Mouse (Mus musculus): Measurements from ENCODE around the gene Pias1. TPM values are rescaled to one million over a fixed set of nuclear protein-coding genes. Genes with fewer than 3 reads are reported as not detected.
A peak's percentile ranks its signal among the peaks of the same experiment; 100 is the strongest.

Gene Pias1
- total RNA-seq (2014; rRNA removed) = 30.5 and 37.2 TPM in 2 replicates
- 48.7 and 51.4 TPM in 2 replicates for polyA plus RNA-seq (2015; fragmentation: Nextera tagmentation; extraction: Ambion mirVana)

GRCm38 (mm10) chr9:62987824-62988223, at the start of gene Pias1:
Pias1 (minus strand) TSS chr9:62987924.
- Histone ChIP-seq H3K27ac (no peak within 1 kb of the TSS), H3K9ac (replicated peaks; ENCODE audit: low read length) (no peak within 1 kb of the TSS), H3K27me3 (ENCODE audit: insufficient read depth, low read length) (no peaks in the 10 kb centered on the region), H3K9me3 (ENCODE audit: low read length) (no peaks in the 10 kb centered on the region), H3K4me1 (ENCODE audit: insufficient read depth, low read length) (no peaks in the 10 kb centered on the region), H3K4me3 (ENCODE audit: low read length) (no peak within 1 kb of the TSS), H3K4me2 (ENCODE audit: low read depth, low read length) (no peak within 1 kb of the TSS), H3K36me3 (ENCODE audit: insufficient read depth, low read length) (no peaks in the 10 kb centered on the region)
- DNase-seq (ENCODE audit: low spot score) (no peak), ATAC-seq (no peak)
- 84% methylated on average over 5 of the region's 5 CpGs for WGBS
- no peak for TF ChIP-seq CTCF (IDR thresholded peaks at IDR 0.05; ENCODE audit: low read depth)

GRCm38 (mm10) chr9:63035431-63035830, 47.7 kb upstream of the Pias1 start:
- no peaks in the 10 kb centered on the region for H3K27me3 ChIP-seq (ENCODE audit: insufficient read depth, low read length)
- no peaks in the 10 kb centered on the region for H3K9me3 ChIP-seq (ENCODE audit: low read length)
- no peak overlapping the region for H3K27ac ChIP-seq
- H3K4me3 ChIP-seq (ENCODE audit: low read length) = no peak overlapping the region
- WGBS = 91% methylated on average over 2 of the region's 2 CpGs
- no peak for ATAC-seq
- DNase-seq (ENCODE audit: low spot score) = no peak
- H3K4me1 ChIP-seq (ENCODE audit: insufficient read depth, low read length) = no peaks in the 10 kb centered on the region
- H3K9ac ChIP-seq (replicated peaks; ENCODE audit: low read length) = no peak overlapping the region
- no peak overlapping the region for H3K4me2 ChIP-seq (ENCODE audit: low read depth, low read length)
- no peak for TF ChIP-seq CTCF (IDR thresholded peaks at IDR 0.05; ENCODE audit: low read depth)
- no peaks in the 10 kb centered on the region for H3K36me3 ChIP-seq (ENCODE audit: insufficient read depth, low read length)

GRCm38 (mm10) chr9:63031011-63031782, 43.5 kb upstream of the Pias1 start:
- DNase-seq (ENCODE audit: low spot score) = peak; percentile 18

GRCm38 (mm10) chr9:63022486-63022885, 34.8 kb upstream of the Pias1 start:
- 95% methylated on average over 1 of the region's 1 CpGs for WGBS

More at GRCm38 (mm10) chr9:63031011-63031782, 43.5 kb upstream of the Pias1 start:
- Histone ChIP-seq H3K36me3 (ENCODE audit: insufficient read depth, low read length) (no peaks in the 10 kb centered on the region), H3K9me3 (ENCODE audit: low read length) (no peaks in the 10 kb centered on the region), H3K27ac (no peak overlapping the region), H3K27me3 (ENCODE audit: insufficient read depth, low read length) (no peaks in the 10 kb centered on the region), H3K4me3 (ENCODE audit: low read length) (no peak overlapping the region), H3K4me1 (ENCODE audit: insufficient read depth, low read length) (no peaks in the 10 kb centered on the region), H3K9ac (replicated peaks; ENCODE audit: low read length) (no peak overlapping the region), H3K4me2 (ENCODE audit: low read depth, low read length) (no peak overlapping the region)
- ATAC-seq = no peak
- TF ChIP-seq CTCF (IDR thresholded peaks at IDR 0.05; ENCODE audit: low read depth) = no peak
- 54% methylated on average over 13 of the region's 13 CpGs for WGBS

GRCm38 (mm10) chr9:63007371-63007770, 19.6 kb upstream of the Pias1 start:
- no peak for DNase-seq (ENCODE audit: low spot score)
- TF ChIP-seq CTCF (IDR thresholded peaks at IDR 0.05; ENCODE audit: low read depth) = no peak
- 84% methylated on average over 4 of the region's 4 CpGs for WGBS

More at GRCm38 (mm10) chr9:63022486-63022885, 34.8 kb upstream of the Pias1 start:
- H3K4me1 ChIP-seq (ENCODE audit: insufficient read depth, low read length) = no peaks in the 10 kb centered on the region
- H3K4me2 ChIP-seq (ENCODE audit: low read depth, low read length) = no peak overlapping the region
- H3K36me3 ChIP-seq (ENCODE audit: insufficient read depth, low read length) = no peaks in the 10 kb centered on the region
- no peak overlapping the region for H3K9ac ChIP-seq (replicated peaks; ENCODE audit: low read length)
- no peaks in the 10 kb centered on the region for H3K27me3 ChIP-seq (ENCODE audit: insufficient read depth, low read length)
- no peak overlapping the region for H3K4me3 ChIP-seq (ENCODE audit: low read length)
- H3K9me3 ChIP-seq (ENCODE audit: low read length) = no peaks in the 10 kb centered on the region
- H3K27ac ChIP-seq = no peak overlapping the region
- ATAC-seq = no peak
- no peak for TF ChIP-seq CTCF (IDR thresholded peaks at IDR 0.05; ENCODE audit: low read depth)
- no peak for DNase-seq (ENCODE audit: low spot score)

GRCm38 (mm10) chr9:63006081-63006820, 18.5 kb upstream of the Pias1 start:
- Histone ChIP-seq H3K27ac (no peak overlapping the region), H3K4me1 (ENCODE audit: insufficient read depth, low read length) (no peaks in the 10 kb centered on the region), H3K27me3 (ENCODE audit: insufficient read depth, low read length) (no peaks in the 10 kb centered on the region), H3K36me3 (ENCODE audit: insufficient read depth, low read length) (no peaks in the 10 kb centered on the region), H3K9ac (replicated peaks; ENCODE audit: low read length) (no peak overlapping the region), H3K4me3 (ENCODE audit: low read length) (no peak overlapping the region), H3K9me3 (ENCODE audit: low read length) (no peaks in the 10 kb centered on the region), H3K4me2 (ENCODE audit: low read depth, low read length) (no peak overlapping the region)
- DNase-seq (ENCODE audit: low spot score) (no peak), ATAC-seq (no peak)
- no peak for TF ChIP-seq CTCF (IDR thresholded peaks at IDR 0.05; ENCODE audit: low read depth)
- WGBS = 78% methylated on average over 6 of the region's 6 CpGs

More at GRCm38 (mm10) chr9:63007371-63007770, 19.6 kb upstream of the Pias1 start:
- H3K27ac ChIP-seq = no peak overlapping the region
- no peak overlapping the region for H3K9ac ChIP-seq (replicated peaks; ENCODE audit: low read length)
- no peak overlapping the region for H3K4me2 ChIP-seq (ENCODE audit: low read depth, low read length)
- ATAC-seq = no peak
- no peaks in the 10 kb centered on the region for H3K9me3 ChIP-seq (ENCODE audit: low read length)
- no peaks in the 10 kb centered on the region for H3K36me3 ChIP-seq (ENCODE audit: insufficient read depth, low read length)
- no peaks in the 10 kb centered on the region for H3K27me3 ChIP-seq (ENCODE audit: insufficient read depth, low read length)
- no peaks in the 10 kb centered on the region for H3K4me1 ChIP-seq (ENCODE audit: insufficient read depth, low read length)
- H3K4me3 ChIP-seq (ENCODE audit: low read length) = no peak overlapping the region
